Mouse (Mus musculus) hindbrain, postnatal 0 days (tissue): ENCODE measurements around the gene Syngr1. TPM values are rescaled to one million over a fixed set of nuclear protein-coding genes. Genes with fewer than 3 reads are reported as not detected.

ENCODE experiments used
- ATAC-seq: fragments of 200-750 bp; cut with Nextera tagmentation; 2 replicates; pipeline ENCODE4 v1.8.0; 2017; ENCODE audit warnings: mild to moderate bottlenecking, moderate TSS enrichment, moderate library complexity
- DNase-seq: peaks from one replicate; pipeline ENCODE4 v3.0.0-alpha.2; 2015; ENCODE audit warnings: low spot score
- H3K27ac ChIP-seq: fragments of 300-500 bp; sonication (generic); 2 replicates; pipeline ENCODE4 v1.5.1; 2014; ENCODE audit warnings: mild to moderate bottlenecking
- H3K27me3 ChIP-seq: fragments of 300-500 bp; sonication (generic); 2 replicates; pipeline ENCODE4 v1.6.1; 2014; ENCODE audit warnings: low read length, mixed read lengths; ENCODE audit not compliant: insufficient read depth
- H3K36me3 ChIP-seq: fragments of 300-500 bp; sonication (generic); 2 replicates; pipeline ENCODE4 v1.6.1; 2014; ENCODE audit warnings: low read length, mixed read lengths; ENCODE audit not compliant: insufficient read depth
- H3K4me1 ChIP-seq: fragments of 300-500 bp; sonication (generic); 2 replicates; pipeline ENCODE4 v1.6.1; 2014; ENCODE audit warnings: antibody characterized with exemption, low read length, mixed read lengths; ENCODE audit not compliant: insufficient read depth
- H3K4me2 ChIP-seq: fragments of 300-500 bp; sonication (generic); 2 replicates; pipeline ENCODE4 v1.6.1; 2014; ENCODE audit warnings: low read depth, mild to moderate bottlenecking, low read length, moderate library complexity, mixed read lengths
- H3K4me3 ChIP-seq: fragments of 300-500 bp; sonication (generic); 2 replicates; pipeline ENCODE4 v1.5.1; 2014; ENCODE audit warnings: low read length
- H3K9ac ChIP-seq: fragments of 300-500 bp; sonication (generic); replicated peaks from 2 replicates; pipeline ENCODE4 v1.6.1; 2014; ENCODE audit warnings: mild to moderate bottlenecking, low read length, moderate library complexity, mixed read lengths
- H3K9me3 ChIP-seq: fragments of 300-500 bp; sonication (generic); 2 replicates; pipeline ENCODE4 v1.6.1; 2016; ENCODE audit warnings: low read length, mixed read lengths
- CTCF ChIP-seq: IDR thresholded peaks from 2 replicates; pipeline ENCODE4 v1.5.1; 2016; ENCODE audit warnings: antibody characterized with exemption, control low read depth, low read depth
- WGBS: fragments of 180-500 bp; shearing (Covaris S2); extraction: QIAGEN DNeasy Blood & Tissue Kit; methylation state at CpG from one replicate; pipeline ENCODE4 v1.1.7; 2014; 5-methylcytosine and 5-hydroxymethylcytosine counted together
- polyA plus RNA-seq: library from polyadenylated mRNA; unstranded; fragments of >200 nt; fragmentation: Nextera tagmentation; extraction: Ambion mirVana; gene quantifications from 2 replicates; pipeline ENCODE4 v1.2.1, GENCODE M21; 2015
- total RNA-seq: library from RNA; depleted of rRNA; stranded (reverse); fragments of >200 nt; gene quantifications from 2 replicates; pipeline ENCODE4 v1.2.3, GENCODE M21; 2014

Gene Syngr1
- total and polyA plus RNA-seq, 2 experiments from 2014 or later = 78.6 to 155 TPM

DNA sequence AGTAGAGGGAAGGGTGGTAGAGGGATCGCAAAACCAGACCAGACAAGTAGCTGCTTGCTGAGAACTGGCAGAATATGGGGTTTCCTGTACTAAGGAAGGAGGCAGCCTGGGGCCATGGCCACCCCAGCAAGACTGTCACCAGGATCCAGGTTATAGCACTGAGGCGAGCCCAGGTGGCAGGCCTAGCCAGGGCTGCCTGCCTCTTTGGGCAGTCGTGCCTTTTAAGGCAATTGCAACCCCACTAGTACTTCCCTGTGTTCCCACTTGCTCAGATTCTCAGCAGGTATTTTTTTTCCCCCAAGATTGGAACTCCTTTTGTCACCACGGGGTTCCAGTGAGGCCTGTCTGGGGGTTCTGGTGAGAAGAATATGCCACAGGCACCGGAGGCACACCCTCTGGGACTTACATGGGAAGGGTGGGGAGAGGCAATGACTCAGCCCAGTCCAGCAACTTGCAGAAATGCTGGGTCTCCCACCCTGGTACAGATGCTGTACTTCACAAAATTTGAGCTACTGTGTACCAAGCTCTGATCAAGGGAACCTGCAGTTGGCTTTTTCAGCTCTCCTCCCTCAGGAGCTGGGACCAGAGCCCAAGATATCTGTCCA, 15.3 kb upstream of the Syngr1 start:
- H3K36me3 ChIP-seq = peaks cover 35% of the 10 kb centered on the region
- DNase-seq = no peak
- no peak for TF ChIP-seq CTCF
- no peaks in the 10 kb centered on the region for H3K4me1 ChIP-seq
- no peak overlapping the region; the same call in 1 of the 2 replicates for H3K27ac ChIP-seq
- H3K27me3 ChIP-seq = no peaks in the 10 kb centered on the region
- 30% methylated on average over 5 of the region's 5 CpGs for WGBS
- peak overlapping the region; percentile 17; the same call in 1 of the 2 replicates for H3K9ac ChIP-seq
- H3K9me3 ChIP-seq = no peaks in the 10 kb centered on the region
- no peak overlapping the region for H3K4me3 ChIP-seq
- H3K4me2 ChIP-seq = no peak overlapping the region
- ATAC-seq = no peak

DNA sequence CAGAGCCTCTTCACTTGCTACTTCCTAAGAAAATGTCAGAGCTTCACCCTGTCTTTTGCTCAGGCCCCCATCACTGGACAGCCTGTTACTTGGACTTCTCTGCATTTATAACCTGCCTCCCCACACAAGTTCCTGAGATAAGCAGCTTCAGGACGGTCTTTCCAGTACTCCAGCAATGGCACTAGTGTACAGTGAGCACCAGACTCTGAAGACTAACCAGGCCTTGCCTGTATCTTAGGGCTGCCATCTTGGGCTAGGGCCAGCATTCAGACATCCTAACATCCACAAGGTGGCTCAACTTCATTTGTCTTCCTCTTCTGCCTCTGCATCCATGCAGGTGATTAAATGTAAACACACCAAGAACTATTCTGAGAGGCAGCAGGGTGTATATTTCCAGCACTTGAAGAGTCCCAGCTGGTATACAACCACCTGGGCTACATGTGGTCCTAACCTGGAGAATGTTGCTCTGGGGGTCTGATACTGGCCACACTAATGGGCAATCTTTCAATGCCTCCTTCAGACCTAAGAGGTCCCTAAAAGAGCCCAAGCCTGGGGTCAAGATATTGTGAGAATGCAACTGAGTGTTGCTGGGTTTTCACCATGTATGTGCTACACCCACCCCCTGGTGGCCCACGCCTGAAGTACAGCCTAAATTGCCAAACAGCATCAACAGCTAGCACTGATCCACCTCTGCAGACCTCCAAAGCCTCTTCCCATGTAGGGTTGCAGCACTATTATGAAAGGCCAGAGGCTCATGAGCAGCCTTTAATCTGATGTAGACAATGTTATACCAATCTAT, 14.6 kb upstream of the Syngr1 start:
- ATAC-seq (peak; percentile 56), DNase-seq (peak; percentile 90)
- TF ChIP-seq CTCF = peak; percentile 95
- H3K9ac ChIP-seq = no peak overlapping the region; the same call in 1 of the 2 replicates
- no peaks in the 10 kb centered on the region for H3K9me3 ChIP-seq
- no peak overlapping the region for H3K27ac ChIP-seq
- peaks cover 41% of the 10 kb centered on the region for H3K36me3 ChIP-seq
- H3K27me3 ChIP-seq = no peaks in the 10 kb centered on the region
- peaks cover 5% of the 10 kb centered on the region; the same call in 1 of the 2 replicates for H3K4me1 ChIP-seq
- WGBS = 8% methylated on average over 2 of the region's 2 CpGs
- no peak overlapping the region for H3K4me3 ChIP-seq
- no peak overlapping the region for H3K4me2 ChIP-seq

DNA sequence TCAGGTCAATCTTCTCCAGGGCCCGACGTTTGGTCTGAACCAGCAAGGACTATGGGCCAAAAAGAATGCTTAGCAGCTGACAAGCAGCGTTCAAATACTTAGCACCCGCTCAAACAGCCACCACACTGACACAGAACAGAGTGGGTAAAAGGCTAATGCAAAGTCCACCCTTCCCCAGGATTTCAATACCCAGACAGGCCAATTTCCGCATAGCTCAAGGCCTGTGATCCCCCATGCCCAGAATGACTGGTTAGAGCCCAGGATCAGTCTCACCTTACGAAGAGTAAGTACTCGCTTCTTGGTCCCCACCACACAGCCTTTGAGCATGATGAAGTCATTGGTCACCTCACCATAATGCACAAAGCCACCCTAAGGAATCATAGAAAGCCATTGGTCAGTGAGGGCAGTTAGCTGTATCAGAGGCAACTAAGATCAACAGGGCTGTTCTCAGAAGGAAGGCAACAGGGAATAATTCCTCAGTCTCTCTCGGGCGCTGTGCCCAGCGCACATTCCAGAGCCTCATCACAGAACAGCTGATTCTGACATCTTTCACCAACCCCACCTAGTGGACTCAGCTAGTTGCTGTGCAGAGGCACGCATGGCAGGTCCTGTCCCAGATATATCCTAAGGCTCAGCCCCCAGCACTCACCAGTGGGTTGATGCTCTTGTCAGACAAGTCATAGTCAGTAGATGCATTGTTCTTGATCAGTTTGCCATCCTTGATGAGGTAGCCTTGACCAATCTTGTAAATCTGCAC, 12.9 kb upstream of the Syngr1 start:
- no peak for ATAC-seq
- H3K36me3 ChIP-seq = peaks cover 41% of the 10 kb centered on the region
- 77% methylated on average over 11 of the region's 11 CpGs for WGBS

DNA sequence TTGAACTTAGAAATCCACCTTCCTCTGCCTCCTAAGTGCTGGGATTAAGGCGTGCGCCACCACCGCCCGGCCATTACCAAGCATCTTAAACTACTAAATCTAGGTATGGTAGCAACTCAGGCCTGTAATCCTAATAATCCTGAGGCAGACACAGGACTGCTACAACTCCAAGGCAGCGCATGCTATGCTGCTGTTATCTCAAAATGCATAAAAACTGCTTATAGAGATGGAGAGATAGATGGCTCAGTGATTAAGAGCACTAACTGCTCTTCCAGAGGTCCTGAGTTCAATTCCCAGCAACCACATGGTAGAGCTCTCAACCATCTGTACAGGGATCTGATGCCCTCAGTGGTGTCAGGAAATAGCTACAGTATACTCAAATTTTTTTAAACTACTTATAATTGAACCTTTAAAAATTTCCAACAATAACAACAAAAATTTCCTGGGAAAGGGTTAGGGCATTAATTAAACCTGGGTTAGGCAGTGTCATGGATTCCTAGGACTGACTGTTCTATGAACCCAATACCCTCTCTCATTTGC, 11.9 kb upstream of the Syngr1 start:
- H3K4me3 ChIP-seq = no peak overlapping the region
- H3K27ac ChIP-seq = no peak overlapping the region
- TF ChIP-seq CTCF = no peak
- H3K9me3 ChIP-seq = no peaks in the 10 kb centered on the region
- H3K4me1 ChIP-seq = peaks cover 11% of the 10 kb centered on the region
- H3K27me3 ChIP-seq = no peaks in the 10 kb centered on the region
- DNase-seq = no peak
- H3K4me2 ChIP-seq = no peak overlapping the region
- ATAC-seq = no peak
- H3K9ac ChIP-seq = no peak overlapping the region
- 92% methylated on average over 5 of the region's 5 CpGs for WGBS
- peaks cover 41% of the 10 kb centered on the region for H3K36me3 ChIP-seq

More for the DNA sequence above, 12.9 kb upstream of the Syngr1 start:
- no peak for DNase-seq
- H3K4me1 ChIP-seq = peaks cover 11% of the 10 kb centered on the region
- no peaks in the 10 kb centered on the region for H3K27me3 ChIP-seq
- no peak overlapping the region for H3K4me2 ChIP-seq
- no peak overlapping the region for H3K4me3 ChIP-seq
- TF ChIP-seq CTCF = peak; percentile 30
- no peak overlapping the region for H3K27ac ChIP-seq
- H3K9me3 ChIP-seq = no peaks in the 10 kb centered on the region
- H3K9ac ChIP-seq = no peak overlapping the region

DNA sequence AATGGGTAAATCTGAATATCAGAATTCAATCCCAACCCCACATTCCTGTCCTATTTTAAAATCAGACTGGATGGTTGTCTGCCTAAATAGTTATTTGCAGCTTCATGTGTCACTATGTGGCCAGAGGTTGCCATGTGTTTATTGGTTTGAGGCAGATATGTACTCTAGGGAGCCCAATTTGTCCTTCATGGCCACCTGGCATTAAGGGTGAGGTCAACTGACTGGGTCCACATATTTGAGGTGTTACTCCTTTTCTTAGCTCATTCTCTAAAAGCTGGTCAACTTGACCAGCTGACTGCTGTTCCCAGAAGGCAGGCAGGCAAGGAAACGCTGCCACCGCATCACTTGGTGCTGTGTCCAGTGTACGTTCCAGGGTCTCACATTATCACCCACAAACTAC, 11.2 kb upstream of the Syngr1 start:
- no peak overlapping the region for H3K4me3 ChIP-seq
- no peaks in the 10 kb centered on the region for H3K9me3 ChIP-seq
- H3K27me3 ChIP-seq = no peaks in the 10 kb centered on the region
- DNase-seq = no peak
- ATAC-seq = no peak
- 78% methylated on average over 3 of the region's 3 CpGs for WGBS
- no peak for TF ChIP-seq CTCF
- H3K27ac ChIP-seq = no peak overlapping the region
- H3K4me2 ChIP-seq = no peak overlapping the region
- no peak overlapping the region for H3K9ac ChIP-seq
- H3K4me1 ChIP-seq = peaks cover 11% of the 10 kb centered on the region
- peaks cover 41% of the 10 kb centered on the region for H3K36me3 ChIP-seq
